Mouse (Mus musculus): ENCODE measurements around the gene Pnkp. TPM values are rescaled to one million over a fixed set of nuclear protein-coding genes. Genes with fewer than 3 reads are reported as not detected.

The Pnkp gene
- total RNA-seq, 2 experiments from 2014 or later: 27.1 to 27.7 TPM

GRCm38 (mm10) chr7:44851625-44852234, 5.2 kb upstream of the Pnkp start:
- DNase-seq (ENCODE audit: low spot score in 2 of 2): no peak

GRCm38 (mm10) chr7:44852259-44853027, 4.5 kb upstream of the Pnkp start:
- DNase-seq (ENCODE audit: low spot score in 2 of 2): no peak

GRCm38 (mm10) chr7:44853065-44853464, 3.9 kb upstream of the Pnkp start:
- no peak for DNase-seq (ENCODE audit: low spot score in 2 of 2)

GRCm38 (mm10) chr7:44853596-44854355, 3.2 kb upstream of the Pnkp start:
- no peak for DNase-seq (ENCODE audit: low spot score in 2 of 2)

DNA sequence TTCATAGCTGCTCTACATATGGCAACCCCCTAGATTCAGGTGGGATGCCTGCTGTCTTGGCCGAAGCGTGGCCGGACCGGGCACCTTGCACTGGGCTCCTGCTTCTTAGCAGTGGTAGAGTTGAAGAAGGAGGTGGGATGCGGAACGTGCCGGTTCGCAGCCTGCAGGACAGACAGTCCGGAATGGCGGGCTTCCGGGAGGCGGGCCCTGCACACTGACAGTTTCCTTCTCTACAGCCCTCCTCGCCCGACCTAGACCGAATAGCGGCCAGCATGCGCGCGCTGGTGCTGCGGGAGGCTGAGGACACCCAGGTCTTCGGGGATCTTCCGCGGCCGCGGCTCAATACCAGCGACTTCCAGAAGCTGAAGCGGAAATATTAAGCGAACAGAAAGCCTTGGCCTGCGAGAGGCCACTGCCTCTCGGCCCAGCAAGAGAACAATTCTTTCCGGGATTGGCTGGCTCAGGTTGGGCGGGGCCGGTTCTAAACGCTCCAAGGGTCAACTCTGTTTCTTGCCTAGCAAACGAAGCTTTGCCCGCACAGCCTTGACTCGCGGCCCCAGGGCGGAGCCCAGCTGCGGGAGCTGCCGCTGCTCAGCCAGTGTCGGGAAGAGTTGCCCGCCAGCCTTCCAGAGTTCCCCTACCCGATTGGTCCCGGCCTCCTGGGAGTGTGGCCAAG, 2.4 kb upstream of the Pnkp start:
- DNase-seq (ENCODE audit: low spot score in 2 of 2): peak; percentile 61 to 68

- no peak for DNase-seq (ENCODE audit: low spot score in 2 of 2)
Observed at GRCm38 (mm10) chr7:44855036-44855435, 1.9 kb upstream of the Pnkp start.

DNA sequence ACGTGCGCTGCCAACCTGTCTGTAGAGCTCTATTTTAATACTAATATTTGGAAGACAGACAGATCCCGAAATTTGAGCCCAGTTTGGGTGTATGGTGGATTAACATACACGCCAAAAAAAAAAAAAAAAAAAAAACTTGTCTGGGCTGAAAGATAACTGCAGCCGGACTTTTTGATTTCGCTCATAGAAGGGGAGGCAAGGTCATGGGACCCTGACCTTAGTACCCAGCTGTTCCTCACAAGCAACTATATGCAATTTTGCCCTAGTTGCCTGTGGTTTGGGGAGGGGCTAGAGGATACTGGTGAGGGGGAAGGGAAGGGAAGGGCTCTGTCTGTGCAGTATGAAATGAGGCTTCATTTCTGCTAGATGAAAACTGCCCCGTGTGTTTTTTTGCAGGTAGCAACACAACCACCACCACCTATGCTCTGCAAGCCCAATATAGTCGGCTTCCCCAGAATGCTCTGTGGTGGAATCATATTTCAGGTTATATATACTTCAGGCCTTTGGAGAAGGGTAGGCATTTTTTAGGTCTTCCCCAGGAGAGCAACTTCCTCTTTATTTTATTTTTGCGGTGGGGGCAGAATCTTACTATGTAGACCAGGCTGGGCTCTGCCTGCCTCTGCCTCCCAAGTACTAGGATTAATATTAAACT, 548 bp upstream of the Pnkp start:
- no peak for DNase-seq (ENCODE audit: low spot score in 2 of 2)

- DNase-seq (ENCODE audit: low spot score in 2 of 2): no peak
Observed at GRCm38 (mm10) chr7:44857905-44858304, 966 bp downstream of the Pnkp start.

DNA sequence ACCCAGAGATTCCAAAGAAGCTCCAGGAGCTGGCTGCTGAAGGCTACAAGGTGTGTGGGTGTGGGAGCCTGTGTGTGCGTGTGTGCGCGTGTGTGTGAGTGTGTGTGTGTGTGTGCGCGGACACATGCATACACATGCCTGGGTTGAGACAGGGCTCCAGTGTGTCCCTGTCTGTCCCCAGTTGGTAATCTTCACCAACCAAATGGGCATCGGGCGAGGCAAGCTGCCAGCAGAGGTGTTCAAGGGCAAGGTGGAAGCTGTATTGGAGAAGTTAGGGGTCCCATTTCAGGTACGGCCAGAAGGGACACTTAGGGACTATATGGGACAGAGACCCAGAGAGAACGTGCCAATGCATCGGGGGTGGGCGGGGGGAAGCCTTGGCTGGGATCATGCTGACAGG, 3.0 kb downstream of the Pnkp start:
- no peak for DNase-seq (ENCODE audit: low spot score in 2 of 2)

GRCm38 (mm10) chr7:44860576-44861428, 3.9 kb downstream of the Pnkp start:
- peak; percentile 65 to 69 for DNase-seq (ENCODE audit: low spot score in 2 of 2)

DNA sequence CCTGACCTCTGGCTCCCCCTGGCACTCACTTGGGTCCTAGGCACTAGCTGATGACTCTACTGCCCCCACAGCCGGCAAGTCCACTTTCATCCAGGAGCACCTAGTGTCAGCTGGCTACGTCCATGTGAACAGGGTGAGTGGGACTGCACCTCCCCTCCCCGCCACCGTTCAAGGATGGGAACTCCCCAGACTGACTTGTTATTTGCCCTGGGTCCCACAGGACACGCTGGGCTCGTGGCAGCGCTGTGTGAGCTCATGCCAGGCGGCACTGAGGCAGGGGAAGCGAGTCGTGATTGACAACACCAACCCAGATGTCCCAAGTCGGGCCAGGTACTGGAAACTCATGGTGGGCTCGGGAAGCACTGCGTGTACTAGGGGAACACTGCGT, 4.5 kb downstream of the Pnkp start:
- no peak for DNase-seq (ENCODE audit: low spot score in 2 of 2)

DNA sequence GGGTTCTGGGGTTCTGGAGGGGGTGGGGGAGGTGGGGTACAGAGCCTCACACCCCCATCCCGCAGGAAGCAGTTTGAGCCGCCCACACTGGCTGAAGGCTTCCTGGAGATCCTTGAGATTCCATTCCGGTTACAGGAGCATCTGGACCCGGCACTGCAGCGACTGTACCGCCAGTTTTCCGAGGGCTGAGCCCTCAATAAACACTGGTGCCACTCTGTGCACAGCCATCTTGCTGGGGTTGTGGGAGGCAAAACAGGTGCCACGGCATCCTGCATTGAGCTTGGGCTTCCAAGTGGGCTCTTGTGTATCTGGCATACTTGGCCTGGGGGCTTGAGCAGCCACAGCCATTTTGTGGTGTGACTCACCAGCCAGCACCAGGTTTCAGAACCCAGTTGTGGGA, 5.5 kb downstream of the Pnkp start:
- DNase-seq (ENCODE audit: low spot score in 2 of 2): peak in 1 of 2 experiments; percentile 15

DNA sequence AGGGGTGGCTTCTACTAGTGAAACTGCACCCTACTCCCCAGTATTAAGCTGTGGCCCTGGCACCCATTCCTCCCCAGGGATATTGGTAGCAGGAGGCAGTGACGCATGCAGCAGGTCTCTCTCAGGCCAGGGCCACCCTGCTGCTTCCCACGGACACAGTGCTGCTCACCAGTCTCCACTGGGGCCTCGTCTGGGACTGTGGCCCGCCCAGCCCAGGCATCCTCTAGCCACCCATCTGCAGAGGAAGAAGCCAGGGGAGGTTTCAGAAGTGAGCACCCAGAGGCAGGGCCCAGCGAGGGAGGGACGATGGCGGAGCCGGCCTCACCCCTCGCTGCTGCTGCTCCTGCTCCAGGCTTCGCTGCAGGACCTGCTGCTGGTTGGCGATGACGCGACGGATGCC, 6.3 kb downstream of the Pnkp start:
- DNase-seq (ENCODE audit: low spot score in 2 of 2): no peak

DNA sequence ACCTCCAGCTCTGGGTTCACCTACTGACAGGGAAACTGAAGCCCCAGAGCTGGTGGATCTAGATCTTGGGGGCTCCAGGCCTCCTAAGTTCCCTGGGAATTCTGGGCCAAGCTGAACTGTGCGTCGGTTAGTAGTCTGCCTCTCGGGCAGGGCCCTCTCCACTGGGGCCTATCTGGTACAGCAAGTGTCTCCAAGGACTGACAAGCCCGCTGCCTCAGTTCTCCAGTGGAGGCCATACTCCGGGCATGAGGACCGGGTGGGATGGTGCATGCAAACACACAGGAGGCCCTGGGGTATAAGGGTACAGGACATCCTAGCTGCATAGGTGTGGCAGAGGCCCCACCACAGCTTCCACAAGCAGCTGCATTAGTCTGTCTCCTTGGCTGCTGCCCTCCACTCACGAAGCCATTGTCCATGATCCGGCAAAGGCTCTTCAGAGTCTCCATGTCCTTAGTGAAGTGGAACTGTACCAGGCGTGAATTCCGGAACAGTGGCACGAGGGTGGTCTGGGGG, 7.1 kb downstream of the Pnkp start:
- no peak for DNase-seq (ENCODE audit: low spot score in 2 of 2)

DNA sequence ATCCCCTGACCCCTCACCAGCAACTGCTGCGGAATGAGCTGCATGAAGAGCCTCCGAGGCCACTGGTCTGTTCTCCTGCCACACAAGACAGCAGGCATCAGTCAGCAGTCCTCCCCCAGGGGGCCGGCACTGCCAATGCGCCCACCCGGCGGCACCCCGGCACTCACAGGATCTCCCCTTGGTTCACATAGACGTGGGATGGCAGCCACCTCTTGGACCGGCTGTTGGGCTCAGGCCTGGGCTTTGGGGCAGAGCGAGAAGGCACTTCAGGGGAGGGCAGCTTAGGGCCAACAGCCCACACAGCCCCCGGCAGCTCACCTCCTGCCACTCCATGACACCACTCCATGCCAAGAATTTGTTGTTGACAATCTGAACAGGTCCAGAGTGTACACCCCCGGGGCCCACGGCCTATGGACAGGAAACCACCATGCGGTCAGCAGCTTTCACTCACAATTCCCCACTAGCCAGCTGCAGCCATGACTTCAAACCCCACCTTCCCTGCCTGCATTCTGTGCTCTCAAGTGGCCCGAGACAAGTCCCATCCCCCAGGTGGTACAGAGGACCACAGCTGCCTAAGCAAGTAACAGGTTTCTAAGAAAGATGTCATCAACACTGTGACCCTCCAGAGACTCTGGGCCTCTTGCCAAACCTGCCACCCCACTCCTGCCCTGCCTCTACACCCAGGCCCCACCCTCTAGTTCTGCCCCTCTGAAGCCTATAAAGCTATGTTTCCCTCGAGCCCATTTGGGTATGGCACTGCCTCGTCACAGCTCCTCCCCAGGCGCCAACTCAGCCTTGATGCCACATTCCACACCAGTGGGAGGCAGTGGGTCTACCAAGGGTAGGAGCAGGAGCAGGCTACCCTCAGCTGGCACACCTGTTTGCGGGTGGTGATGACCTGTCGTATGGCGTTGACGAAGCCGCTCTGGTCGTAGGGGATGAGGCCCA, 7.9 kb downstream of the Pnkp start:
- DNase-seq (ENCODE audit: low spot score in 2 of 2): no peak

DNA sequence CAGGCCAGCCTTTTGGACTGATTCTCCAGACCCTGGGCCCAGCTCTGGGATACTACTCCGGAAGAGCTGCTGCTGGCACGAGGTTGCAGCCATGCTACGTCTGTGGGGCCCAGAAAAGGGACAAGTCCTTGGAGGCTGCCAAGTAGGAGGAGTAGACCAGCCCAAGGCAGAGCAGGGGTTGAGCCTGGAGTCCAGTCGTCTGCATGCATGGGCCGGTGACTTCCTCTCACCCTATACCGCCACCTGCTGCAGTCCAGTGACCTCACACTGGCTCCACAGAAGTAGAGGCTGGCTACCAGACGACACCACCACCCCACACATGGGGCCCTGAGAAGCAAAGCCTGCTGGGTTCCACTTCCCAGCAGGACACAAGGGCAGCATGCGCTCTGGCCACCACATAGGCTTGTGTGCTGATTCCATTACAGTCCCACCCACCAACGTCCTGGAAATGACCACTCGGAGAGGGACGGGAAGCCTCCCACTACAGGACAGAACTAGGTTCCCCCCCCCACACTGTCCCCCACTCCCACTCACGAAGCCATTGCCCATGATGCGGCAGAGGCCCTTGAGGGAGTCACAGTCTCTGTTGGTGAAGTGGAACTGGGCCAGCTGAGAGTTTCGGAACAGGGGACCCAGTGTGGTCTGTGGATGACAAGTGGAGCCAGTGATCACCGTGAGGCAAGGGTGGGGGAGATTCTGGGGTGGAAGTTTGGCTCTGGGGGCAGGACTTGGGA, 9.5 kb downstream of the Pnkp start:
- no peak for DNase-seq (ENCODE audit: low spot score in 2 of 2)

- no peak for DNase-seq (ENCODE audit: low spot score in 2 of 2)
Observed at GRCm38 (mm10) chr7:44867010-44867702, 10.2 kb downstream of the Pnkp start.

Data from left cerebral cortex, adult 18-20 months (tissue).